Mouse (Mus musculus): ENCODE measurements around the gene Med14. TPM values are rescaled to one million over a fixed set of nuclear protein-coding genes. Genes with fewer than 3 reads are reported as not detected.

Gene Med14
- total RNA-seq (2014; fragmentation: Nextera tagmentation) (52.4 and 56.7 TPM in 2 replicates), total RNA-seq (2017) (23.9 and 26.5 TPM in 2 replicates)

- peak; percentile 87 for ATAC-seq (replicated peaks; ENCODE audit: poor library complexity, severe bottlenecking)
Observed at GRCm38 (mm10) chrX:12761626-12762333, at the start of gene Med14. Gene Med14, minus strand, starts transcription at chrX:12762073.

GRCm38 (mm10) chrX:12800559-12800958, 38.7 kb upstream of the Med14 start:
- ATAC-seq (replicated peaks; ENCODE audit: poor library complexity, severe bottlenecking): no peak

GRCm38 (mm10) chrX:12794842-12795241, 33.0 kb upstream of the Med14 start:
- ATAC-seq (replicated peaks; ENCODE audit: poor library complexity, severe bottlenecking): peak; percentile 37; the same call in 1 of the 2 replicates

GRCm38 (mm10) chrX:12791674-12792340, 29.9 kb upstream of the Med14 start:
- ATAC-seq (replicated peaks; ENCODE audit: poor library complexity, severe bottlenecking): no peak

- ATAC-seq (replicated peaks; ENCODE audit: poor library complexity, severe bottlenecking): no peak
Observed at GRCm38 (mm10) chrX:12773236-12773635, 11.4 kb upstream of the Med14 start.

- ATAC-seq (replicated peaks; ENCODE audit: poor library complexity, severe bottlenecking): no peak
Observed at GRCm38 (mm10) chrX:12771561-12771960, 9.7 kb upstream of the Med14 start.

GRCm38 (mm10) chrX:12768571-12768970, 6.7 kb upstream of the Med14 start:
- no peak for ATAC-seq (replicated peaks; ENCODE audit: poor library complexity, severe bottlenecking)

- ATAC-seq (replicated peaks; ENCODE audit: poor library complexity, severe bottlenecking): peak; percentile 21; the same call in 1 of the 2 replicates
Observed at GRCm38 (mm10) chrX:12766846-12767564, 5.1 kb upstream of the Med14 start.

- ATAC-seq (replicated peaks; ENCODE audit: poor library complexity, severe bottlenecking): no peak
Observed at GRCm38 (mm10) chrX:12763127-12763834, 1.4 kb upstream of the Med14 start.

- ATAC-seq (replicated peaks; ENCODE audit: poor library complexity, severe bottlenecking): no peak
Observed at GRCm38 (mm10) chrX:12762334-12763126, 657 bp upstream of the Med14 start.

GRCm38 (mm10) chrX:12761259-12761625, 631 bp downstream of the Med14 start:
- ATAC-seq (replicated peaks; ENCODE audit: poor library complexity, severe bottlenecking): no peak

GRCm38 (mm10) chrX:12760501-12760900, 1.4 kb downstream of the Med14 start:
- ATAC-seq (replicated peaks; ENCODE audit: poor library complexity, severe bottlenecking): no peak

- ATAC-seq (replicated peaks; ENCODE audit: poor library complexity, severe bottlenecking): no peak
Observed at GRCm38 (mm10) chrX:12759625-12760024, 2.2 kb downstream of the Med14 start.

GRCm38 (mm10) chrX:12747886-12748285, 14.0 kb downstream of the Med14 start:
- ATAC-seq (replicated peaks; ENCODE audit: poor library complexity, severe bottlenecking): no peak

GRCm38 (mm10) chrX:12746729-12747128, 15.1 kb downstream of the Med14 start:
- no peak for ATAC-seq (replicated peaks; ENCODE audit: poor library complexity, severe bottlenecking)

GRCm38 (mm10) chrX:12740396-12740795, 21.5 kb downstream of the Med14 start:
- no peak for ATAC-seq (replicated peaks; ENCODE audit: poor library complexity, severe bottlenecking)

- ATAC-seq (replicated peaks; ENCODE audit: poor library complexity, severe bottlenecking): no peak
Observed at GRCm38 (mm10) chrX:12716036-12716435, 45.8 kb downstream of the Med14 start.

GRCm38 (mm10) chrX:12713796-12714195, 48.1 kb downstream of the Med14 start:
- no peak for ATAC-seq (replicated peaks; ENCODE audit: poor library complexity, severe bottlenecking)

- ATAC-seq (replicated peaks; ENCODE audit: poor library complexity, severe bottlenecking): no peak
Observed at GRCm38 (mm10) chrX:12686910-12687309, 75.0 kb downstream of the Med14 start.

- ATAC-seq (replicated peaks; ENCODE audit: poor library complexity, severe bottlenecking): no peak
Observed at GRCm38 (mm10) chrX:12686071-12686470, 75.8 kb downstream of the Med14 start.

Measured in granulocyte monocyte progenitor cell, adult 5-6 weeks (primary cell).